11 mouse cellular contexts compared by ENCODE assay signal in the genomic region with DNA sequence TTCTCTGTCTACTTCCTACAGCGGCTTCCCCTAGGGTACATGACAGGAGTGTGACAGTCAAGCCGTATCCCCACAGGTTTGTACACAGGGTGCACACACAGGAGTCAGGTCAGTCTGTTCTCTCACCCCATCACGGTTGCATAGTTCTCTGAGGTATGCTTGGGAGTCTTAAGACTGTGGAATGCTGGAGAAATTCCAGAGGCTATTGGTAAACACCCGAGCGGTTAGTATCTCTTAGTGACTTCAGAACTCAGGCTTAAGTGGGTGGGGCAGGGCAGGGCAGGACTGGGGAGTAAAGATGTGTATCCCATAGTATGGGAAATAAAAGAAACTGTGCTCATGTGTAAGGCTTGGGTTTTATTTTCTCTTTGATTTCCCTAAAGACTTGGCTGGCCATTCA. TPM values are rescaled to one million over a fixed set of nuclear protein-coding genes. Genes with fewer than 3 reads are reported as not detected.
DNase-seq lines count a peak whose midpoint lies in the region; ATAC-seq and TF ChIP-seq lines count a peak whose summit lies in the region.
"Had no signal": no experiment of that assay in that cellular context is flagged by ENCODE, and none has a peak within 500 bp of the region (broad histone marks: within the 10 kb centered on the region; RNA-seq: fewer than 3 reads in every experiment).

No protein-coding gene starts in this region.

- H3K27me3 ChIP-seq in kidney, postnatal 0 days (ENCODE audit: insufficient read depth, low read length), result no peaks in the 10 kb centered on the region
- H3K27me3 ChIP-seq in embryonic facial prominence, embryonic 15.5 days, result no peaks in the 10 kb centered on the region
- peaks cover 11% of the 10 kb centered on the region; the same call in 1 of the 2 replicates for H3K27me3 ChIP-seq in forebrain, embryonic 14.5 days (replicated peaks; ENCODE audit: control insufficient read depth, insufficient read depth, low read length)
- H3K27me3 ChIP-seq: heart, embryonic 13.5 days had no signal

- WGBS in kidney, postnatal 0 days, result 20% methylated on average over 5 of the region's 5 CpGs
- WGBS in embryonic facial prominence, embryonic 15.5 days, result 37% methylated on average over 5 of the region's 5 CpGs
- WGBS in forebrain, embryonic 14.5 days, result 55% methylated on average over 5 of the region's 5 CpGs

- no peak overlapping the region for H3K4me2 ChIP-seq in kidney, postnatal 0 days (ENCODE audit: low read length)
- no peak overlapping the region for H3K4me2 ChIP-seq in embryonic facial prominence, embryonic 15.5 days (replicated peaks)
- no peak overlapping the region for H3K4me2 ChIP-seq in forebrain, embryonic 14.5 days (ENCODE audit: low read length)
- H3K4me2 ChIP-seq: heart, embryonic 13.5 days had no signal

- no peaks in the 10 kb centered on the region for H3K9me3 ChIP-seq in kidney, postnatal 0 days (replicated peaks; ENCODE audit: low read length)
- no peaks in the 10 kb centered on the region for H3K9me3 ChIP-seq in embryonic facial prominence, embryonic 15.5 days (replicated peaks)
- no peaks in the 10 kb centered on the region for H3K9me3 ChIP-seq in forebrain, embryonic 14.5 days (replicated peaks; ENCODE audit: control insufficient read depth, low read length)
- H3K9me3 ChIP-seq: heart, embryonic 13.5 days; megakaryocyte, embryonic 14.5 days had no signal

- no peaks in the 10 kb centered on the region for H3K36me3 ChIP-seq in kidney, postnatal 0 days (ENCODE audit: insufficient read depth, low read length)
- no peaks in the 10 kb centered on the region for H3K36me3 ChIP-seq in embryonic facial prominence, embryonic 15.5 days
- H3K36me3 ChIP-seq in forebrain, embryonic 14.5 days (ENCODE audit: control insufficient read depth, insufficient read depth, low read length), result no peaks in the 10 kb centered on the region
- H3K36me3 ChIP-seq: heart, embryonic 13.5 days had no signal

- no peak for TF ChIP-seq CTCF in kidney, postnatal 0 days (IDR thresholded peaks at IDR 0.05; ENCODE audit: low read depth)

- H3K27ac ChIP-seq in kidney, postnatal 0 days, result peak overlapping the region; percentile 81
- H3K27ac ChIP-seq in embryonic facial prominence, embryonic 15.5 days (replicated peaks), result 0 out of 2 replicates have a peak overlapping the region, but pooled peaks have one; percentile 23
- H3K27ac ChIP-seq in forebrain, embryonic 14.5 days (ENCODE audit: low read depth, low read length), result no peak overlapping the region
- H3K27ac ChIP-seq: left cerebral cortex, adult 2 months had no signal

- DNase-seq in kidney, postnatal 0 days (ENCODE audit: low spot score), result peak; percentile 79
- DNase-seq in kidney, postnatal 36 days, result no peak
- DNase-seq in Muller cell, postnatal 12 days (ENCODE audit: inconsistent ontology term), result peak; percentile 54
- peak; percentile 49 for DNase-seq in lung, postnatal 36 days
- no peak for DNase-seq in forebrain, embryonic 14.5 days (ENCODE audit: low spot score)
- DNase-seq in spleen, postnatal 14 days (ENCODE audit: low spot score in 2 of 2), result no peak
- DNase-seq: cerebellum, postnatal 36 days had no signal

- H3K4me3 ChIP-seq in kidney, postnatal 0 days (replicated peaks; ENCODE audit: low read depth, low read length), result no peak overlapping the region
- H3K4me3 ChIP-seq in embryonic facial prominence, embryonic 15.5 days (replicated peaks), result no peak overlapping the region
- H3K4me3 ChIP-seq in forebrain, embryonic 14.5 days (ENCODE audit: low read depth, low read length), result no peak overlapping the region
- H3K4me3 ChIP-seq: heart, embryonic 13.5 days; left cerebral cortex, adult 2 months; megakaryocyte, embryonic 14.5 days had no signal

- no peak overlapping the region for H3K9ac ChIP-seq in kidney, postnatal 0 days (ENCODE audit: low read depth, low read length)
- H3K9ac ChIP-seq in embryonic facial prominence, embryonic 15.5 days, result no peak overlapping the region
- no peak overlapping the region for H3K9ac ChIP-seq in forebrain, embryonic 14.5 days (ENCODE audit: low read length)
- H3K9ac ChIP-seq: heart, embryonic 13.5 days had no signal

- ATAC-seq in kidney, postnatal 0 days (replicated peaks; ENCODE audit: low FRiP score, low read depth), result peak; percentile 70
- ATAC-seq in embryonic facial prominence, embryonic 15.5 days (ENCODE audit: insufficient number of reproducible peaks, low FRiP score, low TSS enrichment, low read depth), result 0 out of 2 replicates have a peak, but pooled peaks have one; percentile 41
- ATAC-seq in forebrain, embryonic 14.5 days, result no peak

- peaks cover 66% of the 10 kb centered on the region for H3K4me1 ChIP-seq in kidney, postnatal 0 days (replicated peaks; ENCODE audit: insufficient read depth, low read length)
- peaks cover 64% of the 10 kb centered on the region for H3K4me1 ChIP-seq in embryonic facial prominence, embryonic 15.5 days
- H3K4me1 ChIP-seq in forebrain, embryonic 14.5 days (ENCODE audit: control insufficient read depth, insufficient read depth, low read length), result no peaks in the 10 kb centered on the region

RNA-seq across cellular contexts. Expression of a gene that starts 50.3 kb away (rescaled TPM):
- polyA plus RNA-seq in kidney, postnatal 0 days (2015; fragmentation: Nextera tagmentation; extraction: Ambion mirVana), result 11.1 and 11.6 TPM in 2 replicates
- 10.7 and 10.8 TPM in 2 replicates for polyA plus RNA-seq in embryonic facial prominence, embryonic 15.5 days (2015; fragmentation: Nextera tagmentation; extraction: Ambion mirVana)
- 1.1 and 1.7 TPM in 2 replicates for polyA plus RNA-seq in forebrain, embryonic 14.5 days (2014; fragmentation: Nextera tagmentation; extraction: Ambion mirVana)

Comparison
In these comparisons a context has a peak if more than half of its experiments do, and no peak if none do; other contexts are left out.
1. DNase-seq: peak in kidney, postnatal 0 days (single experiment), Muller cell, postnatal 12 days (single experiment) and lung, postnatal 36 days (single experiment); none in kidney, postnatal 36 days (0 of 2), forebrain, embryonic 14.5 days (single experiment) and spleen, postnatal 14 days (0 of 2).